Mouse (Mus musculus) small intestine, adult 2 months (tissue): ENCODE results near the gene Gpatch2l.

Experiments
- CTCF ChIP-seq: fragments of 200-500 bp; IDR thresholded peaks from 2 replicates; pipeline ENCODE4 v1.5.1; 2012; ENCODE audit warnings: low read depth, mild to moderate bottlenecking, control low read depth, inconsistent platforms, low read length, moderate library complexity, mixed read lengths; ENCODE audit not compliant: insufficient replicate concordance, insufficient read length; ENCODE audit errors: extremely low read depth
- POLR2A ChIP-seq: fragments of 200-500 bp; IDR thresholded peaks from 2 replicates; pipeline ENCODE4 v1.6.1; 2012; ENCODE audit warnings: low read depth, mild to moderate bottlenecking, control low read depth, inconsistent platforms, low read length, moderate library complexity

DNA sequence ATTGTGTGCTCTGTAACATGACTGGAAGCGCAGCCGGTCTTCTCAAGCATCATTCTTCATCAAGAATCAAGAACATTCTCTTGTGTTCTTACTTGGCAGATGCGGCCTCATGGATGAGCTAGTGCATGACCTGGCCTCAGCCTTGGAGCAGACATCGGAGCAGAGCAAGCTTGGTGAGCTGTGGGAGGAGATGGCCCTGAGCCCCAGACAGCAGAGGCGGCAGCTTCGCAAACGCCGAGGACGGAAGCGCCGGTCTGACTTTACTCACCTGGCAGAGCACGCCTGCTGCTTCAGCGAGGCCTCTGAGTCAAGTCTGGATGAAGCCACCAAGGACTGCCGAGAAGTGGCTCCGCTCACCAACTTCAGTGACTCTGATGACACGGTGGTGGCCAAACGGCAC lies 2.3 kb downstream of the Gpatch2l start:
- TF ChIP-seq POLR2A (no peak), CTCF (no peak)
